ENCODE assay signal across 9 mouse cellular contexts in the genomic region with DNA sequence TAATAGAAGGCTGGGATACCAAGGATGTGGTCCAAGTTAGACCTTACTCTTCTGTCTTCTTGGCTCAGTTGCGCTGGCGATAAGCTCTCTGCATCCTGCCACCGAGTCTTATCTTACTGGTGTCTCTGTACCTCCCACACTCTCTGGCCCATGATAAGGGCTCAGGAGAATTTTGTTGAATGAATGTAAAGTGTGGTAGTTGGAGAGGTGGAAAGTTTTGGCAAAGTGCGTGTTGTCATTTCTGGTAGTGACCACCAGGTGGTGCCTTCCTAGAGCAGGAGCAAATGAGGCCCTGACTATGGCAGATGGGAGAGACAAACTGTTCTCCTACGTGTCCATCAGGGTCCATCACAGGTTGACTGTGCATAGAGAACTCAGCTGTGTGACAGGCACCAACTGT.
DNase-seq lines count a peak whose midpoint lies in the region; ATAC-seq and TF ChIP-seq lines count a peak whose summit lies in the region.
"Had no signal": no experiment of that assay in that cellular context is flagged by ENCODE, and none has a peak within 500 bp of the region (broad histone marks: within the 10 kb centered on the region; RNA-seq: fewer than 3 reads in every experiment).

No protein-coding gene starts in this region.

- peak; percentile 73 to 85 for TF ChIP-seq CTCF in CH12.LX (conservative IDR thresholded peaks at IDR 0.05 in 1 of 2, IDR thresholded peaks at IDR 0.05 in 1 of 2; ENCODE audit: low read depth in 2 of 2, low read length in 2 of 2)
- TF ChIP-seq CTCF in small intestine, adult 2 months (IDR thresholded peaks at IDR 0.05; ENCODE audit: extremely low read depth, insufficient read length, insufficient replicate concordance, low read depth, low read length): peak; percentile 68; the same call in 1 of the 2 replicates

- H3K4me1 ChIP-seq in hindbrain, embryonic 11.5 days (replicated peaks; ENCODE audit: control insufficient read depth, insufficient read depth, low read length): no peaks in the 10 kb centered on the region
- no peaks in the 10 kb centered on the region for H3K4me1 ChIP-seq in hindbrain, embryonic 12.5 days
- H3K4me1 ChIP-seq in CH12.LX (ENCODE audit: control insufficient read depth in 1 of 2, insufficient read depth in 2 of 2): peaks cover 0 to 6% of the 10 kb centered on the region in 2 experiments; a peak in 1 of 4 replicates
- H3K4me1 ChIP-seq in embryonic facial prominence, embryonic 11.5 days (ENCODE audit: control insufficient read depth, insufficient read depth, low read length): no peaks in the 10 kb centered on the region
- no peaks in the 10 kb centered on the region for H3K4me1 ChIP-seq in small intestine, adult 2 months (ENCODE audit: control insufficient read depth, insufficient read depth, insufficient read length, low read length)

- H3K27ac ChIP-seq in hindbrain, embryonic 11.5 days (ENCODE audit: low read depth, low read length): no peak overlapping the region
- no peak overlapping the region for H3K27ac ChIP-seq in hindbrain, embryonic 12.5 days
- no peak overlapping the region for H3K27ac ChIP-seq in CH12.LX (ENCODE audit: insufficient read depth, low read depth)
- no peak overlapping the region for H3K27ac ChIP-seq in embryonic facial prominence, embryonic 11.5 days (replicated peaks; ENCODE audit: low read depth, low read length)
- no peak overlapping the region for H3K27ac ChIP-seq in small intestine, adult 2 months (ENCODE audit: insufficient read depth, low read depth, low read length)

- dilution Hi-C loops in CH12.LX (cut with MboI; ENCODE audit: extremely low pct_ligation_motif_present, extremely low pct_unique_long_range_greater_than_20kb, low sequenced_read_pairs): no loop called here

- no peak for TF ChIP-seq POLR2A in CH12.LX (IDR thresholded peaks at IDR 0.05; ENCODE audit: low read depth, low read length)
- TF ChIP-seq POLR2A in small intestine, adult 2 months (IDR thresholded peaks at IDR 0.05; ENCODE audit: low read depth, low read length): no peak

- TF ChIP-seq EP300 in CH12.LX (IDR thresholded peaks at IDR 0.05; ENCODE audit: low read length): no peak

- no peaks in the 10 kb centered on the region for H3K9me3 ChIP-seq in hindbrain, embryonic 11.5 days (ENCODE audit: control insufficient read depth, low read length)
- H3K9me3 ChIP-seq in hindbrain, embryonic 12.5 days (replicated peaks): no peaks in the 10 kb centered on the region
- no peaks in the 10 kb centered on the region for H3K9me3 ChIP-seq in CH12.LX (replicated peaks; ENCODE audit: low read length)
- H3K9me3 ChIP-seq in embryonic facial prominence, embryonic 11.5 days (replicated peaks; ENCODE audit: control insufficient read depth, low read length): no peaks in the 10 kb centered on the region

- in situ Hi-C loops in CH12.LX (cut with MboI; ENCODE audit: low pct_ligation_motif_present, low pct_unique_long_range_greater_than_20kb, low sequenced_read_pairs): no loop called here

- no peaks in the 10 kb centered on the region for H3K27me3 ChIP-seq in hindbrain, embryonic 11.5 days (ENCODE audit: control insufficient read depth, insufficient read depth, low read length)
- H3K27me3 ChIP-seq in hindbrain, embryonic 12.5 days: no peaks in the 10 kb centered on the region
- H3K27me3 ChIP-seq in CH12.LX (replicated peaks): no peaks in the 10 kb centered on the region
- no peaks in the 10 kb centered on the region for H3K27me3 ChIP-seq in embryonic facial prominence, embryonic 11.5 days (ENCODE audit: control insufficient read depth, insufficient read depth, low read length)
- H3K27me3 ChIP-seq in small intestine, adult 2 months (ENCODE audit: control insufficient read depth, insufficient read depth, low read length): no peaks in the 10 kb centered on the region

- H3K9ac ChIP-seq in hindbrain, embryonic 11.5 days (ENCODE audit: low read depth, low read length): no peak overlapping the region
- H3K9ac ChIP-seq in hindbrain, embryonic 12.5 days: no peak overlapping the region
- no peak overlapping the region for H3K9ac ChIP-seq in CH12.LX (ENCODE audit: insufficient read depth, low read depth)
- no peak overlapping the region for H3K9ac ChIP-seq in embryonic facial prominence, embryonic 11.5 days (replicated peaks; ENCODE audit: low read length)

- no peaks in the 10 kb centered on the region for H3K36me3 ChIP-seq in hindbrain, embryonic 11.5 days (ENCODE audit: control insufficient read depth, insufficient read depth, low read length)
- no peaks in the 10 kb centered on the region for H3K36me3 ChIP-seq in hindbrain, embryonic 12.5 days
- no peaks in the 10 kb centered on the region for H3K36me3 ChIP-seq in CH12.LX (replicated peaks in 1 of 2; ENCODE audit: control insufficient read depth in 1 of 2, insufficient read depth in 1 of 2, low read length in 1 of 2)
- H3K36me3 ChIP-seq in embryonic facial prominence, embryonic 11.5 days (replicated peaks; ENCODE audit: control insufficient read depth, insufficient read depth, low read depth, low read length): no peaks in the 10 kb centered on the region
- no peaks in the 10 kb centered on the region for H3K36me3 ChIP-seq in small intestine, adult 2 months (ENCODE audit: control insufficient read depth, insufficient read depth, low read length)

- ATAC-seq in hindbrain, embryonic 11.5 days (ENCODE audit: low FRiP score): no peak
- ATAC-seq in hindbrain, embryonic 12.5 days (ENCODE audit: low FRiP score): no peak
- ATAC-seq in embryonic facial prominence, embryonic 11.5 days (replicated peaks; ENCODE audit: insufficient number of reproducible peaks, low FRiP score, low TSS enrichment, low read depth): no peak

- WGBS in hindbrain, embryonic 11.5 days: 46% methylated on average over 5 of the region's 5 CpGs
- whole genome bisulfite sequencing in hindbrain, embryonic 12.5 days: 51% methylated on average over 5 of the region's 5 CpGs
- WGBS in embryonic facial prominence, embryonic 11.5 days: 55% methylated on average over 5 of the region's 5 CpGs
- WGBS in small intestine, adult 2 months: 38% methylated on average over 5 of the region's 5 CpGs

- DNase-seq in hindbrain, embryonic 11.5 days (ENCODE audit: low spot score): peak; percentile 38
- DNase-seq in CH12.LX (ENCODE audit: extremely low read depth) (peak; percentile 53), liver (peak; percentile 44)
- DNase-seq in adrenal gland, postnatal 14 days: peak; percentile 57
- DNase-seq in embryonic facial prominence, embryonic 11.5 days (ENCODE audit: low spot score): peak; percentile 37
- DNase-seq in urinary bladder, adult 18-20 months (ENCODE audit: low spot score in 2 of 2): no peak

- H3K4me2 ChIP-seq in hindbrain, embryonic 11.5 days (replicated peaks; ENCODE audit: low read depth, low read length): no peak overlapping the region
- no peak overlapping the region for H3K4me2 ChIP-seq in hindbrain, embryonic 12.5 days (replicated peaks)
- no peak overlapping the region for H3K4me2 ChIP-seq in CH12.LX (ENCODE audit: insufficient read depth, low read depth, poor library complexity, severe bottlenecking)
- H3K4me2 ChIP-seq in embryonic facial prominence, embryonic 11.5 days (ENCODE audit: low read depth, low read length): no peak overlapping the region

- TF ChIP-seq RAD21 in CH12.LX (IDR thresholded peaks at IDR 0.05; ENCODE audit: low read depth, low read length): peak; percentile 78

- no peaks in the 10 kb centered on the region for H3K79me2 ChIP-seq in CH12.LX (replicated peaks; ENCODE audit: control insufficient read depth, extremely low read depth, insufficient read depth, poor library complexity, severe bottlenecking)

- H3K4me3 ChIP-seq in hindbrain, embryonic 11.5 days (ENCODE audit: low read depth, low read length): no peak overlapping the region
- H3K4me3 ChIP-seq in hindbrain, embryonic 12.5 days: no peak overlapping the region
- H3K4me3 ChIP-seq in CH12.LX (replicated peaks in 1 of 3; ENCODE audit: low read depth in 2 of 3, low read length in 2 of 3, poor library complexity in 1 of 3): no peak overlapping the region
- H3K4me3 ChIP-seq in embryonic facial prominence, embryonic 11.5 days (ENCODE audit: low read depth, low read length): no peak overlapping the region
- H3K4me3 ChIP-seq in small intestine, adult 2 months (ENCODE audit: low read depth, low read length): no peak overlapping the region
- H3K4me3 ChIP-seq: erythroblast, embryonic 14.5 days had no signal

TF ChIP-seq in CH12.LX, 34 proteins besides CTCF, POLR2A, EP300 and RAD21:
- peak; percentile 94 for TF ChIP-seq SMC3 (IDR thresholded peaks at IDR 0.05; ENCODE audit: low read depth, low read length)
- TF ChIP-seq ZC3H11A (IDR thresholded peaks at IDR 0.05; ENCODE audit: low read depth, low read length): peak; percentile 56
- TF ChIP-seq IRF4 (IDR thresholded peaks at IDR 0.05; ENCODE audit: low read depth, low read length): no peak

Comparison
In these comparisons a context has a peak if more than half of its experiments do, and no peak if none do; other contexts are left out.
1. DNase-seq: peak in hindbrain, embryonic 11.5 days (single experiment), CH12.LX (single experiment), adrenal gland, postnatal 14 days (single experiment), embryonic facial prominence, embryonic 11.5 days (single experiment) and liver (single experiment); none in urinary bladder, adult 18-20 months (0 of 2).